18 mouse cellular contexts compared by ENCODE assay signal in genomic region chr1:151325328-151325727, GRCm38 (mm10).
"Had no signal": no experiment of that assay in that cellular context is flagged by ENCODE, and none has a peak within 500 bp of the region (broad histone marks: within the 10 kb centered on the region; RNA-seq: fewer than 3 reads in every experiment).

No protein-coding gene starts in this region.

- DNase-seq: lung, adult 2 months; lung, postnatal 14 days; lung, postnatal 36 days; right cerebral cortex, postnatal 25 days; right cerebral cortex, postnatal 4 days; thymus, postnatal 25 days; thymus, postnatal 4 days had no signal

- H3K27me3 ChIP-seq: lung, embryonic 15.5 days; megakaryocyte, embryonic 14.5 days; midbrain, embryonic 13.5 days; midbrain, embryonic 15.5 days; neural tube, embryonic 12.5 days; stomach, embryonic 15.5 days had no signal

- H3K4me3 ChIP-seq: lung, embryonic 15.5 days; megakaryocyte, embryonic 14.5 days; midbrain, embryonic 13.5 days; midbrain, embryonic 15.5 days; neural tube, embryonic 12.5 days; stomach, embryonic 15.5 days had no signal

- H3K4me1 ChIP-seq: lung, embryonic 15.5 days; megakaryocyte, embryonic 14.5 days; midbrain, embryonic 13.5 days; midbrain, embryonic 15.5 days; neural tube, embryonic 12.5 days; stomach, embryonic 15.5 days had no signal

- H3K9ac ChIP-seq: liver, embryonic 14.5 days; lung, embryonic 15.5 days; midbrain, embryonic 13.5 days; midbrain, embryonic 15.5 days; neural tube, embryonic 12.5 days; stomach, embryonic 15.5 days had no signal

- H3K27ac ChIP-seq: liver, embryonic 14.5 days; lung, embryonic 15.5 days; macrophage; midbrain, embryonic 13.5 days; midbrain, embryonic 15.5 days; neural tube, embryonic 12.5 days; stomach, embryonic 15.5 days; stomach, postnatal 0 days had no signal

- H3K9me3 ChIP-seq: lung, embryonic 15.5 days; megakaryocyte, embryonic 14.5 days; midbrain, embryonic 13.5 days; midbrain, embryonic 15.5 days; neural tube, embryonic 12.5 days; stomach, embryonic 15.5 days had no signal

- H3K4me2 ChIP-seq: lung, embryonic 15.5 days; midbrain, embryonic 11.5 days; midbrain, embryonic 13.5 days; midbrain, embryonic 15.5 days; neural tube, embryonic 12.5 days; stomach, embryonic 15.5 days had no signal

- ATAC-seq: lung, postnatal 0 days; midbrain, embryonic 13.5 days; midbrain, embryonic 15.5 days had no signal

- H3K36me3 ChIP-seq: lung, embryonic 15.5 days; midbrain, embryonic 13.5 days; midbrain, embryonic 15.5 days; neural tube, embryonic 12.5 days; stomach, embryonic 15.5 days had no signal
